Mouse (Mus musculus) CH12.LX (cell line): Measurements from ENCODE around the gene Skp2. TPM values are rescaled to one million over a fixed set of nuclear protein-coding genes. Genes with fewer than 3 reads are reported as not detected.

ENCODE experiments used
- DNase-seq: peaks from one replicate; pipeline ENCODE4 v3.0.0-alpha.2; 2013; ENCODE audit errors: extremely low read depth
- H3K27ac ChIP-seq: 2 replicates; pipeline ENCODE4 v1.5.1; 2012; ENCODE audit warnings: low read depth, mild to moderate bottlenecking, control low read depth, moderate library complexity; ENCODE audit not compliant: insufficient read depth
- H3K27me3 ChIP-seq: replicated peaks from 2 replicates; pipeline ENCODE3; 2012; ENCODE audit warnings: inconsistent platforms
- H3K36me3 ChIP-seq, 2 experiments: replicated peaks in 1 of 2; 2 replicates each; pipeline versions ENCODE3 to v1.6.1; 2012; ENCODE audit warnings: inconsistent platforms in 1 of 2, low read length in 1 of 2, mild to moderate bottlenecking in 1 of 2, mixed read lengths in 1 of 2, moderate library complexity in 1 of 2; ENCODE audit not compliant: control insufficient read depth in 1 of 2, insufficient read depth in 1 of 2
- H3K4me1 ChIP-seq, 2 experiments: 2 replicates each; pipeline ENCODE4 v1.6.1; 2012; ENCODE audit warnings: inconsistent platforms in 1 of 2, moderate library complexity in 1 of 2; ENCODE audit not compliant: insufficient read depth in 2 of 2, control insufficient read depth in 1 of 2
- H3K4me2 ChIP-seq: 2 replicates; pipeline ENCODE4 v1.6.1; 2012; ENCODE audit warnings: low read depth, mild to moderate bottlenecking, control low read depth; ENCODE audit not compliant: poor library complexity, insufficient read depth, severe bottlenecking
- H3K4me3 ChIP-seq, 3 experiments: fragments of 150-350 bp in 1 of 3; sonication (generic) in 1 of 3; replicated peaks in 1 of 3; 2 replicates each; pipeline versions ENCODE3 to v1.5.1; 2011 to 2012; ENCODE audit warnings: low read depth in 2 of 3, low read length in 2 of 3, mild to moderate bottlenecking in 2 of 3, moderate library complexity in 2 of 3, control low read depth in 1 of 3, improper control_type of control experiment in 1 of 3, inconsistent platforms in 1 of 3, mixed read lengths in 1 of 3; ENCODE audit not compliant: poor library complexity in 1 of 3
- H3K79me2 ChIP-seq: replicated peaks from 2 replicates; pipeline ENCODE4 v1.6.1; 2012; ENCODE audit warnings: mild to moderate bottlenecking, moderate library complexity; ENCODE audit not compliant: control insufficient read depth, poor library complexity, insufficient read depth, severe bottlenecking; ENCODE audit errors: extremely low read depth
- H3K9ac ChIP-seq: 2 replicates; pipeline ENCODE4 v1.6.1; 2012; ENCODE audit warnings: low read depth, mild to moderate bottlenecking, control low read depth, moderate library complexity; ENCODE audit not compliant: insufficient read depth
- H3K9me3 ChIP-seq: replicated peaks from 2 replicates; pipeline ENCODE3; 2012; ENCODE audit warnings: low read length, inconsistent platforms, mixed read lengths
- GABPA ChIP-seq: IDR thresholded peaks from 2 replicates; pipeline ENCODE4 v1.6.1; 2012; ENCODE audit warnings: low read depth, low read length, improper control_type of control experiment, inconsistent platforms; ENCODE audit not compliant: insufficient replicate concordance
- IRF4 ChIP-seq: IDR thresholded peaks from 2 replicates; pipeline ENCODE4 v1.6.1; 2014; ENCODE audit warnings: low read depth, mild to moderate bottlenecking, inconsistent platforms, low read length, improper control_type of control experiment
- KAT2A ChIP-seq: IDR thresholded peaks from 2 replicates; pipeline ENCODE4 v1.6.1; 2012; ENCODE audit warnings: low read length, improper control_type of control experiment, inconsistent platforms; ENCODE audit not compliant: insufficient replicate concordance
- MAX ChIP-seq: IDR thresholded peaks from 2 replicates; pipeline ENCODE4 v1.6.1; 2011; ENCODE audit warnings: low read length, improper control_type of control experiment
- MAZ ChIP-seq: IDR thresholded peaks from 2 replicates; pipeline ENCODE4 v1.6.1; 2012; ENCODE audit warnings: low read depth, mild to moderate bottlenecking, inconsistent platforms, low read length, improper control_type of control experiment, moderate library complexity
- MXI1 ChIP-seq: IDR thresholded peaks from 2 replicates; pipeline ENCODE4 v1.6.1; 2011; ENCODE audit warnings: mild to moderate bottlenecking, low read depth, low read length, improper control_type of control experiment
- MYC ChIP-seq: IDR thresholded peaks from 2 replicates; pipeline ENCODE4 v1.6.1; 2011; ENCODE audit warnings: low read depth, mild to moderate bottlenecking, improper control_type of control experiment, low read length
- RCOR1 ChIP-seq: conservative IDR thresholded peaks from 2 replicates; pipeline ENCODE4 v1.6.1; 2012; ENCODE audit warnings: low read depth, mild to moderate bottlenecking, inconsistent platforms, low read length, improper control_type of control experiment
- SIN3A ChIP-seq: IDR thresholded peaks from 2 replicates; pipeline ENCODE4 v1.6.1; 2012; ENCODE audit warnings: low read length, improper control_type of control experiment, inconsistent platforms
- TCF12 ChIP-seq: IDR thresholded peaks from 2 replicates; pipeline ENCODE4 v1.6.1; 2014; ENCODE audit warnings: low read depth, mild to moderate bottlenecking, inconsistent platforms, low read length, improper control_type of control experiment
- UBTF ChIP-seq: IDR thresholded peaks from 2 replicates; pipeline ENCODE4 v1.6.1; 2012; ENCODE audit warnings: low read depth, mild to moderate bottlenecking, inconsistent platforms, low read length, improper control_type of control experiment, moderate library complexity
- ZC3H11A ChIP-seq: IDR thresholded peaks from 2 replicates; pipeline ENCODE4 v1.6.1; 2012; ENCODE audit warnings: low read depth, mild to moderate bottlenecking, inconsistent platforms, low read length, improper control_type of control experiment
- ZNF384 ChIP-seq: IDR thresholded peaks from 2 replicates; pipeline ENCODE4 v1.6.1; 2012; ENCODE audit warnings: low read depth, low read length, improper control_type of control experiment, inconsistent platforms
- dilution Hi-C: fragments of 300-500 bp; cut with MboI; formaldehyde crosslinking; loops from 2 replicates; pipeline ENCODE4 v1.14.3; 2020; ENCODE audit warnings: low sequenced_read_pairs; ENCODE audit not compliant: extremely low pct_unique_long_range_greater_than_20kb, extremely low pct_ligation_motif_present
- in situ Hi-C: fragments of 300-500 bp; cut with MboI; formaldehyde crosslinking; loops from 3 replicates; pipeline ENCODE4 v1.14.3; 2019; ENCODE audit warnings: low sequenced_read_pairs, low pct_ligation_motif_present, low pct_unique_long_range_greater_than_20kb, mixed read lengths
- polyA plus RNA-seq: library from polyadenylated mRNA; unstranded; fragments of >175 nt; gene quantifications from 2 replicates; pipeline ENCODE4 v1.2.1, GENCODE M21; 2012; ENCODE audit warnings: low read depth; ENCODE audit not compliant: insufficient read length
- total RNA-seq, 2 experiments: library from RNA; depleted of rRNA; stranded (reverse); fragments of 300-350 nt in 1 of 2; fragments of >200 nt in 1 of 2; gene quantifications; 2 replicates each; pipeline ENCODE4 v1.2.3; 2012 to 2014

Gene Skp2
- total and polyA plus RNA-seq, 3 experiments = 14.1 to 23.2 (median 23.1) TPM

GRCm38 (mm10) chr15:9073067-9073608, 82.1 kb downstream of the Skp2 start:
- Histone ChIP-seq H3K9me3 (no peaks in the 10 kb centered on the region), H3K36me3 (peaks cover 0 to 12% of the 10 kb centered on the region in 2 experiments), H3K79me2 (no peaks in the 10 kb centered on the region), H3K27me3 (no peaks in the 10 kb centered on the region), H3K4me1 (peaks cover 0 to 38% of the 10 kb centered on the region in 2 experiments; a peak in 2 of 4 replicates), H3K27ac (no peak overlapping the region), H3K4me3 (peak overlapping the region in 1 of 3 experiments; percentile 69), H3K4me2 (0 out of 2 replicates have a peak overlapping the region, but pooled peaks have one; percentile 90), H3K9ac (no peak overlapping the region)
- no peak for DNase-seq
- dilution Hi-C loops = no loop called here
- in situ Hi-C loops = no loop called here
- 0 out of 2 replicates have a peak, but pooled peaks have one; percentile 17 for TF ChIP-seq ZNF384
- no peak for TF ChIP-seq SIN3A

DNA sequence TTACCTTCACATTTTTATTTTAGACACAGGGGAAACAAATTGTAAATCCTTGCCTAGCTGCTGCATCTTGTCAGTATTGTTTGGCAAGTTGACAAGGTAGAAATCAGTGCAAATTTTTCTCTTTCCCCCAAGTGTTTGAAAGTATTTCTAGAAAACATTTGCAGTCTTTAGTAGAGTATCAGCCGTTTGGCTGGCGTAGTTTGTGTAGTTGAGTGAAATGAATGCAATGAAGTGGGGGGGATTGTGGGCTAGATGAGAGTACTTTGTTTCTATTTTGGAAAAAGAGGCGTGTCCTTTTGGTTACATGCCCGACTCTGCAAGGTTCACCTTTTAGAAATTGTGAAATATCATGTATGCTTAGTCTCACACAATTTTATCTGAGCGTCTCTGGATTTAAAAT, 82.6 kb downstream of the Skp2 start:
- no peak overlapping the region for H3K9ac ChIP-seq
- dilution Hi-C loops = no loop called here
- peaks cover 0 to 12% of the 10 kb centered on the region in 2 experiments for H3K36me3 ChIP-seq
- no peaks in the 10 kb centered on the region for H3K9me3 ChIP-seq
- H3K27ac ChIP-seq = no peak overlapping the region
- H3K79me2 ChIP-seq = no peaks in the 10 kb centered on the region
- peak overlapping the region; percentile 90 for H3K4me2 ChIP-seq
- DNase-seq = no peak
- TF ChIP-seq GABPA (no peak), MXI1 (no peak), ZC3H11A (no peak)
- TF ChIP-seq, all 38 proteins: peak for 0
- in situ Hi-C loops = no loop called here
- H3K4me3 ChIP-seq = peak overlapping the region in 2 of 3 experiments; percentile 69 to 73
- peaks cover 0 to 38% of the 10 kb centered on the region in 2 experiments; a peak in 2 of 4 replicates for H3K4me1 ChIP-seq
- H3K27me3 ChIP-seq = no peaks in the 10 kb centered on the region

DNA sequence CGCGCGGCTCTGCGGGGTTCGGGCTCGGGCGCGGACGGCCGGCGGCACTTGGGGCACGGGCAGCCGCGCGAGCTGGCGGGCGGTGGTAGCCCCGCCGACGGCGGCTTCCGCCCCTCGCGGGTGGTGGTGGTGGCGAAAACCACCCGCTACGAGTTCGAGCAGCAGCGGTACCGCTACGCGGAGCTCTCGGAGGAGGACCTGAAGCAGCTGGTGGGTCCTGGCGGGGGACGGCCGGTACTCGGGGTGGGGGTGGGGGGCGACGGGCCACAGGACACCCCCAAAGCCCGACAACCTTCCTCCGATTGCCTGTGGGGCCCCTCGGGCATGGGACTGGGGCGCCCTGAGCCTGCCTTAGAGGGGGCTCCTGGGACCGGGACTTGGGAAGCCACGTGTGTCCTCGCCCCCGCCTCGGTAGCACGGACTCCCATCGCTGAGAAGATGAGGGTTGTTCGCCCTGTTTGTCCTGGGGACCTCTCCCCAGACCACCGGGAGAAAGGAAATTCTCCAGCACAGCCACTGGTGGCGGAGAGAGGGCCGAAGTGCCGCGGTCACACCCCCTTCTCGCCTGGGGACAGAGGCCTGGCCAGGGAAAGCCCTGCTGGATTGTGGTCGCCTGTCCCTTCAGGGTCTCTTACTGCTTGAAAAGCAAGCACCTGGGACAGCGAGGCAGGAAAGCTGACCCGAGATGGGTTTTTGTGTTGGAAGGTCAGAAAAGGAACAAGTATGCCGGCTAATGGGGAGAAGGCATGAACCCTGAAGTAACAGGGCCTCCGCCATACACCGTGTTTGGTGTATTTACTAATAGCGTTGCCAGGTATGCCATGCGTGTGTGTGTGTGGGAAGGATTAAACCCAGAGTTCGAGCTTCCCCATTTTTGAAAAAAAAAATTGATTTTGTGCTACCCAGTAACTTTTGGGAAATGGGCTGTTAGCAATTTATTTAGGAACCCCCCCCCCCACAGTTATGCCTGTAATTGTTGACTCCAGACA, 83.4 kb downstream of the Skp2 start:
- H3K4me2 ChIP-seq = peak overlapping the region; percentile 90
- TF ChIP-seq SIN3A = no peak
- TF ChIP-seq RCOR1 = no peak
- TF ChIP-seq TCF12 = no peak
- TF ChIP-seq ZNF384 = no peak
- no peak for TF ChIP-seq MYC
- no peak for TF ChIP-seq MAX
- 0 out of 2 replicates have a peak, but pooled peaks have one; percentile 16 for TF ChIP-seq UBTF
- TF ChIP-seq MAZ = 0 out of 2 replicates have a peak, but pooled peaks have one; percentile 10
- no peak for TF ChIP-seq KAT2A
- TF ChIP-seq IRF4 = no peak
- TF ChIP-seq MXI1 = peak; percentile 81
- H3K27ac ChIP-seq = 0 out of 2 replicates have a peak overlapping the region, but pooled peaks have one; percentile 8
- peaks cover 0 to 38% of the 10 kb centered on the region in 2 experiments; a peak in 2 of 4 replicates for H3K4me1 ChIP-seq
- peaks cover 0 to 9% of the 10 kb centered on the region in 2 experiments for H3K36me3 ChIP-seq
- H3K27me3 ChIP-seq = no peaks in the 10 kb centered on the region
- DNase-seq = no peak
- dilution Hi-C loops = no loop called here
- peak overlapping the region; percentile 69 to 90 (median 73) for H3K4me3 ChIP-seq
- in situ Hi-C loops = no loop called here
- no peaks in the 10 kb centered on the region for H3K79me2 ChIP-seq
- H3K9ac ChIP-seq = peak overlapping the region; percentile 82
- no peaks in the 10 kb centered on the region for H3K9me3 ChIP-seq
